Mouse (Mus musculus) olfactory bulb, adult 2 months (tissue): Measurements from ENCODE around the gene Fut1.
"Not testable (repeated sequence)": the region's sequence is repeated elsewhere in the genome, so short reads cannot be mapped to it uniquely, and the experiment has no call there.

ENCODE experiments used
- CTCF ChIP-seq: fragments of 200-500 bp; IDR thresholded peaks from 2 replicates; pipeline ENCODE4 v1.5.1; 2012; ENCODE audit warnings: low read depth, mild to moderate bottlenecking, low read length, moderate library complexity; ENCODE audit not compliant: insufficient read depth
- POLR2A ChIP-seq: fragments of 200-500 bp; IDR thresholded peaks from 2 replicates; pipeline ENCODE4 v1.6.1; 2012; ENCODE audit warnings: mild to moderate bottlenecking, low read depth, low read length, moderate library complexity; ENCODE audit not compliant: insufficient read depth

DNA sequence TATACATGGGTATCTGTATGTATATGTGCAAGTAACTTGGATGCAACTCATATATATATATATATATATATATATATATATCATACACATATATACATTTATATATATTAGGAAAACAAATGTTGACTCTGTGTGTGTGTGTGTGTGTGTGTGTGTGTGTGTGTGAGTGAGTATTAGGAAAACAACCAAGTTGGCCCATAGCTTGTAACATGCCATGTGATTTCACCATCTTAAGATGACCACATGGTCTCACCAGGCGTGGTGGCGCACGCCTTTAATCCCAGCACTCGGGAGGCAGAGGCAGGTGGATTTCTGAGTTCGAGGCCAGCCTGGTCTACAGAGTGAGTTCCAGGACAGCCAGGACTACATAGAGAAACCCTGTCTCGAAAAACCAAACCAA is 44.6 kb downstream of the Fut1 start:
- TF ChIP-seq CTCF, POLR2A: not testable (repeated sequence)
